In the genomic region with DNA sequence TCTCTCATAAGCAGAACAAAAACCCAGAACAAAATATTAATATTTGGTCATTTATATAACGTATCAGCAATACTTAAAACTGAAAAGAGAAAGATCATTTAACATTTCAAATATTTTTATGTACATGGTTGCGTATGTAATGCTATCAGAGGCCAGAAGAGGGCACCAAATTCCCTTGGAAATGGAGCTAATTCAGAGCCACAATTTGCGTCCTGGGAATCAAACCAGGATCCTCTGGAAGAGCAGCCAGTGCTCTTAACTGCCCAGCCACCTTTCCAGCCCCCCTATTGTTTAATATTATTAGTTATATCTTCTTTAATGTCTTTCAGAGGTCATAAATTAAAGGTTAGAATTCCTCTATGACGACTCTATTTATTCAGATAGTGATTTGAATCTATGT, we compare ENCODE assay signal across 10 mouse cellular contexts. TPM values are rescaled to one million over a fixed set of nuclear protein-coding genes. Genes with fewer than 3 reads are reported as not detected.
DNase-seq lines count a peak whose midpoint lies in the region; ATAC-seq lines count a peak whose summit lies in the region.
"Had no signal": no experiment of that assay in that cellular context is flagged by ENCODE, and none has a peak within 500 bp of the region (broad histone marks: within the 10 kb centered on the region; RNA-seq: fewer than 3 reads in every experiment).

No protein-coding gene starts in this region.

- H3K36me3 ChIP-seq in hindbrain, embryonic 11.5 days (ENCODE audit: control insufficient read depth, insufficient read depth, low read length), result no peaks in the 10 kb centered on the region
- no peaks in the 10 kb centered on the region for H3K36me3 ChIP-seq in hindbrain, embryonic 12.5 days
- H3K36me3 ChIP-seq: embryonic facial prominence, embryonic 13.5 days had no signal

- no peak overlapping the region for H3K4me3 ChIP-seq in hindbrain, embryonic 11.5 days (ENCODE audit: low read depth, low read length)
- no peak overlapping the region for H3K4me3 ChIP-seq in hindbrain, embryonic 12.5 days
- H3K4me3 ChIP-seq: embryonic facial prominence, embryonic 13.5 days had no signal

- H3K4me1 ChIP-seq in hindbrain, embryonic 11.5 days (replicated peaks; ENCODE audit: control insufficient read depth, insufficient read depth, low read length), result no peaks in the 10 kb centered on the region
- H3K4me1 ChIP-seq in hindbrain, embryonic 12.5 days, result peaks cover 7% of the 10 kb centered on the region

- no peak for ATAC-seq in hindbrain, embryonic 11.5 days (ENCODE audit: low FRiP score)
- ATAC-seq in hindbrain, embryonic 12.5 days (ENCODE audit: low FRiP score), result no peak
- no peak for ATAC-seq in monocyte, adult 5-6 weeks (replicated peaks; ENCODE audit: insufficient number of reproducible peaks, low FRiP score, low TSS enrichment, poor library complexity, severe bottlenecking)

- WGBS in hindbrain, embryonic 11.5 days, result 35% methylated on average over 4 of the region's 4 CpGs
- 32% methylated on average over 4 of the region's 4 CpGs for WGBS in hindbrain, embryonic 12.5 days

- H3K9ac ChIP-seq in hindbrain, embryonic 11.5 days (ENCODE audit: low read depth, low read length), result no peak overlapping the region
- H3K9ac ChIP-seq in hindbrain, embryonic 12.5 days, result no peak overlapping the region
- H3K9ac ChIP-seq: embryonic facial prominence, embryonic 13.5 days had no signal

- no peak overlapping the region for H3K4me2 ChIP-seq in hindbrain, embryonic 11.5 days (replicated peaks; ENCODE audit: low read depth, low read length)
- H3K4me2 ChIP-seq in hindbrain, embryonic 12.5 days (replicated peaks), result no peak overlapping the region
- H3K4me2 ChIP-seq: embryonic facial prominence, embryonic 13.5 days had no signal

- peak; percentile 76 for DNase-seq in hindbrain, embryonic 11.5 days (ENCODE audit: low spot score)
- peak; percentile 24 for DNase-seq in thymus, postnatal 0 days (ENCODE audit: low spot score)
- no peak for DNase-seq in thymus, postnatal 36 days
- DNase-seq in c-Kit-positive CD71-positive TER-119-positive erythroid progenitor cells, embryonic 14.5 days (ENCODE audit: low spot score), result peak; percentile 4
- peak; percentile 56 to 59 for DNase-seq in kidney, postnatal 4 days
- peak; percentile 51 for DNase-seq in thymus, postnatal 4 days

- H3K27me3 ChIP-seq in hindbrain, embryonic 11.5 days (ENCODE audit: control insufficient read depth, insufficient read depth, low read length), result no peaks in the 10 kb centered on the region; the same call in 1 of the 2 replicates
- no peaks in the 10 kb centered on the region for H3K27me3 ChIP-seq in hindbrain, embryonic 12.5 days

- H3K27ac ChIP-seq in hindbrain, embryonic 11.5 days (ENCODE audit: low read depth, low read length), result no peak overlapping the region
- H3K27ac ChIP-seq in hindbrain, embryonic 12.5 days, result no peak overlapping the region
- H3K27ac ChIP-seq: embryonic facial prominence, embryonic 13.5 days had no signal

- no peaks in the 10 kb centered on the region for H3K9me3 ChIP-seq in hindbrain, embryonic 11.5 days (ENCODE audit: control insufficient read depth, low read length)
- no peaks in the 10 kb centered on the region for H3K9me3 ChIP-seq in hindbrain, embryonic 12.5 days (replicated peaks)
- H3K9me3 ChIP-seq: embryonic facial prominence, embryonic 13.5 days had no signal

RNA-seq across cellular contexts. Expression of a gene that starts 3.7 kb away (rescaled TPM):
- 0.68 and 1.2 TPM in 2 replicates for polyA plus RNA-seq in hindbrain, embryonic 11.5 days (2014; fragmentation: Nextera tagmentation; extraction: Ambion mirVana)
- polyA plus RNA-seq in hindbrain, embryonic 12.5 days (2016; fragmentation: Nextera tagmentation; extraction: Ambion mirVana), result 1.8 and 2.0 TPM in 2 replicates
- polyA plus RNA-seq in thymus, postnatal 0 days (2015; fragmentation: Nextera tagmentation; extraction: Ambion mirVana), result 0.18 and 0.22 TPM in 2 replicates
- not detected in 3 replicates for total RNA-seq in monocyte, adult 5-6 weeks (2017)
- total RNA-seq: neutrophil, adult 5-6 weeks had no signal

Comparison
In these comparisons a context has a peak if more than half of its experiments do, and no peak if none do; other contexts are left out.
1. DNase-seq: peak in hindbrain, embryonic 11.5 days (single experiment), thymus, postnatal 0 days (single experiment), c-Kit-positive CD71-positive TER-119-positive erythroid progenitor cells, embryonic 14.5 days (single experiment), kidney, postnatal 4 days (2 of 2) and thymus, postnatal 4 days (single experiment); none in thymus, postnatal 36 days (0 of 2).